Mouse (Mus musculus) adrenal gland, postnatal 14 days (tissue): ENCODE measurements around the gene Vmn1r130. TPM values are rescaled to one million over a fixed set of nuclear protein-coding genes. Genes with fewer than 3 reads are reported as not detected.
"Not testable (repeated sequence)": the region's sequence is repeated elsewhere in the genome, so short reads cannot be mapped to it uniquely, and the experiment has no call there.

Experiments used
- DNase-seq: peaks from one replicate; pipeline ENCODE4 v3.0.0; 2021; ENCODE audit warnings: mixed read lengths
- long read RNA-seq, 2 experiments: library from polyadenylated mRNA; stranded (forward); transcript quantifications; one replicate each; pipeline ENCODE4 v2.0.0; 2021
- total RNA-seq: library from RNA; stranded (reverse); gene quantifications from 2 replicates; pipeline ENCODE4 v1.2.3, GENCODE M21; 2021

The Vmn1r130 gene
- not detected in 2 replicates for total RNA-seq
- long read RNA-seq, experiment 1, result 0 reads
- long read RNA-seq, experiment 2, result 0 reads

DNA sequence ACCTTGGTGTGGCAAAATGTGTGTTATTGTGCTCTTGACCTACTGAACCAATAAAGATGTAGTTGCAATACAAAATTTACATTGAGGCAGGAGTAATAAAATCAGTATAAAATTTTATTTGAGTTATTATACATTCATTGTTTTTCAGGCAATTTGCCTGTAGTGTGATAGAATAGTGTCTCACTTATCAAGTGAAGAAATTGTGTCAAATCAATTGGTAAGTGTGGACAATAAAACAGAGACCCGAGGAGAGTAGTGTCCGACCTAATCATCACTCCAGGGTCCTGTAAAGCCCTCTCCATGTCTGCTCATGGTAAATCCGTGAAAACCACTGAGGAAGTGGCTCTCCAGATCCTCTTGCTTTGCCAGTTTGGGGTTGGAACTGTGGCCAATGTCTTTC, at the start of gene Vmn1r130:
Vmn1r130 (plus strand) TSS at position 301 of the 400 bp plus-strand sequence.
- DNase-seq, result not testable (repeated sequence)

DNA sequence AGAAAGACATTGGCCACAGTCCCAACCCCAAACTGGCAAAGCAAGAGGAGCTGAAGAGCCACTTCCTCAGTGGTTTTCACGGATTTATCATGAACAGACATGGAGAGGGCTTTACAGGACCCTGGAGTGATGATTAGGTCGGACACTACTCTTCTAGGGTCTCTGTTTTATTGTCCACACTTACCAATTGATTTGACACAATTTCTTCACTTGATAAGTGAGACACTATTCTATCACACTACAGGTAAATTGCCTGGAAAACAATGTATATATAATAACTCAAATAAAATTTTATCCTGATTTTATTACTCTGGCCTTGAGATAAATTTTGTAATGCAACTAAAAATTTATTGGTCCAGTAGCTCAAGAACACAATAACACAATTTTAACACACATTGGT, 34.4 kb downstream of the Vmn1r130 start, which contains the start of gene Vmn1r131:
Vmn1r131 (minus strand) TSS at position 101 of the 400 bp plus-strand sequence.
- DNase-seq, result not testable (repeated sequence)

Other genes starting within 250 kb of the Vmn1r130 start
- gene Vmn1r125, start 239.6 kb upstream of the Vmn1r130 start, total RNA-seq, result not detected in 2 replicates
- not detected in 2 replicates for gene Vmn1r126, start 210.3 kb upstream of the Vmn1r130 start, total RNA-seq
- gene Vmn1r127, start 191.9 kb upstream of the Vmn1r130 start, total RNA-seq, result not detected in 2 replicates
- gene Vmn1r128, start 162.4 kb upstream of the Vmn1r130 start, total RNA-seq, result not detected in 2 replicates
- not detected in 2 replicates for gene Vmn1r129, start 150.5 kb upstream of the Vmn1r130 start, total RNA-seq
- gene Gm6882, start 79.0 kb upstream of the Vmn1r130 start, total RNA-seq, result not detected in 2 replicates
- not detected in 2 replicates for gene Vmn1r131, start 34.3 kb downstream of the Vmn1r130 start, total RNA-seq
- not detected in 2 replicates for gene Vmn1r132, start 102.3 kb downstream of the Vmn1r130 start, total RNA-seq
- gene Gm4175, start 249.7 kb downstream of the Vmn1r130 start, total RNA-seq, result not detected in 2 replicates